Mouse (Mus musculus): ENCODE results near the gene Grik5.

The Grik5 gene

GRCm38 (mm10) chr7:24985799-24986198, 86.3 kb downstream of the Grik5 start:
- no peak for DNase-seq (ENCODE audit: low spot score in 2 of 2)

DNA sequence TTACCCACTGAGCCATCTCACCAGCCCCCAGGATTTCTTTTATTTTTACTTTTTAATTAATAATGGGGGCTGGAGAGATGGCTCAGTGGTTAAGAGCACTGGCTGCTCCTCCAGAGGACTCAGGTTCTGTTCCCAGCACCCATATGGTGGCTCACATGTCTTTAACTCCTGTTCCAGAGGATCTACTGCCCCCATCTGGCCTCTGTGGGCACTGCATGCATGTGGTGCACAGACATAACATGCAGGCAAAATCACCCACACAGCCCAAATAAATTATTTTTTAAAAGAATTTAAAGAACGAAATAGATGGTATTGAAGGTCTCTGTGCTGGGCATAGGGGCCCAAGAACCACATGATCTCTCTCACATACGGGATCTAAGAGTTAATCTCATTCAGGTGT, 87.8 kb downstream of the Grik5 start:
- DNase-seq (ENCODE audit: low spot score in 2 of 2), result no peak

- no peak for DNase-seq (ENCODE audit: low spot score in 2 of 2)
Observed at GRCm38 (mm10) chr7:24983396-24983795, 88.8 kb downstream of the Grik5 start.

GRCm38 (mm10) chr7:24980439-24980838, 91.7 kb downstream of the Grik5 start:
- DNase-seq (ENCODE audit: low spot score in 2 of 2), result no peak

DNA sequence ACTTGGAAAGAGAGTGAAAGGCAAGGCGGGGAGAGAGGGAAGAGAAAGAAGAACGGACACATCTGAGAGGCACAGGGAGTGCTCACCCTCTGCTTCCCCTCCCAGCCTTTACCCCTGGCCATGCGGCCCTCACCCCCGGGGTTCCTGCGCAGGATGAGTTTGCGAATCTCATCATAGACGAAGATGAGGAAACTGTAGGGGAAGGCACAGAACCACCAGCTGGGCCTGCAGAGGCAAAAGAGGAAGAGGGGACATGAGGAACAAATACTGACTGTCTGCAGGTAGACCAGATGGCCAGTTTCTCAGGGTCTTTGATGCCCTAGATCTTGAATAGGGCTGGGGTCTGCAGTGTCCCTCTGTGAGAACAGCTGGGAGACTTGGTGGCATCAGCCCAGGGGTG, 93.4 kb downstream of the Grik5 start:
- DNase-seq (ENCODE audit: low spot score in 2 of 2), result peak in 1 of 2 experiments; percentile 53

DNA sequence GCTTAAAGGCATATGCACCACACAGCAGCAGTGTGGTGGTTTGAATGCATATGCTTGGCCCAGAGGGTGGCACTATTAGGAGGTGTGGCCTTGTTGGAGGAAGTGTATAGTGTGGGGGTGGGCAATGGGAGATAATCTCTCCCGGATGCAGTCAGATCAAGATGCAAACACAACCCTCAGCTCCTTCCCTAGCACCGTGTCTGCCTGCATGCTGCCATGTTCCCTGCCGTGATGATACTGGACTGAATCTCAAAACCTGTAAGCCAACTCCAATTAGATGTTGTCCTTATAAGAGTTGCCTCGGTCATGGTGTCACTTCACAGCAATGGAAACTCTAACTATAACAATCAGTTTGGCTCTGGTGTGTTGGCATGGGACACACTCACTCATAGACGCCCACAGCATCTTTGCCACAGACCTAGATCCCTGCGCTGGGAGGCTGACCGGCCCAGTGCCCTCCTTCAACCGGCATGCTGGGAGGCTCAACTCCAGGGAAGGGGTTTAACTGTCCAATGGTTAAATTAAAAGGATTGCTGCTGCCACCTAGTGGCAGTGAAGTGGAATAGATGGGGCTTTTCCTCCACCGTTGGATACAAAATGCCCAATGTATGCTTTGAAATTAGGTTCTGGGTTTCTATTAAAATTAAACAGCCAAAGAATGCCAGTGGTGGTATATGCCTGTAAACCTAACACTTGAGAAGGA, 97.1 kb downstream of the Grik5 start:
- peak in 1 of 2 experiments; percentile 48 for DNase-seq (ENCODE audit: low spot score in 2 of 2)

GRCm38 (mm10) chr7:24973902-24974301, 98.2 kb downstream of the Grik5 start:
- no peak for DNase-seq (ENCODE audit: low spot score in 2 of 2)

DNA sequence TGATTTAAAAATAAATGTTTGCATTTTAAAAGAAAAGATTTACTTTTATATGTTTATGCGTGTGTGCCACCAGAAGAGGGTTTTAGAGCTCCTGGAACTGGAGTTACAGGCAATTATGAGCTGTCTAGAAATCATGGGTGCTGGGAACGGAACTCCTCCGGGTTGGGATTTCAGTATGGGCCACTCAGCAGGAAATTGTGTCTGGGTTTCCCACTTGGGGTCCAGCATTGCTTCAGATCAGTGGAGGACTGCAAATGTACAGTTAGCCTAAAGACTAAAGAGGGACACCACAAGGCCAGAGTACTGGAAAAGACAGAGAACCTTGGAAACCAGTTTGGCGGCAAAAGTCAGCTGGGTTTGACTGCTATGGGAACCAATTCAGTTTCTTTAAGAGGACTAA, 98.9 kb downstream of the Grik5 start:
- no peak for DNase-seq (ENCODE audit: low spot score in 2 of 2)

GRCm38 (mm10) chr7:24971972-24972893, 99.9 kb downstream of the Grik5 start, which contains the start of gene Rabac1:
Rabac1 (minus strand) TSS chr7:24972754.
- DNase-seq (ENCODE audit: low spot score in 2 of 2), result peak; percentile 84 to 90

GRCm38 (mm10) chr7:24971261-24971971, 100.7 kb downstream of the Grik5 start:
- peak in 1 of 2 experiments; percentile 62 for DNase-seq (ENCODE audit: low spot score in 2 of 2)

- DNase-seq (ENCODE audit: low spot score in 2 of 2), result no peak
Observed at GRCm38 (mm10) chr7:24970341-24970740, 101.8 kb downstream of the Grik5 start.

DNA sequence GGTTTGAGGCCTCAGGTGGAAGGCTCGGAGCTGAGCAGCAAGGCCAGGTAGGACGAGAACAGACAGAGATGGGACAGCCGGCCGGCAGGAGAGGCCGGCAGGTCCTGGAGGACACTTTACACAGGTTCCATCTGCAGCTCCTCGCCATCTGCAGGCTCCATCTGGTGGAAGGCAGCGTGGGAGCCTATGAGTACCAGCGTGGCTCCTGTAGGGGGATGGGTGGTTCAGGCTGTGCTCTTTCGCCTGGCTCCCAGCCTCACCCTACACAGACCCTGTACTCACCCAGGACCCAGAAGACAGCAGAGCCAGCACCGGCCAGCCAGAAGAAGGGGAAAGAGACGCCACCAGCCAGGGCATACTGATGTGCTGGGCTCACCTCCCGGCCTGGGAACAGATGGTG, 102.3 kb downstream of the Grik5 start:
- no peak for DNase-seq (ENCODE audit: low spot score in 2 of 2)

GRCm38 (mm10) chr7:24968463-24968862, 103.7 kb downstream of the Grik5 start:
- no peak for DNase-seq (ENCODE audit: low spot score in 2 of 2)

GRCm38 (mm10) chr7:24967966-24968365, 104.2 kb downstream of the Grik5 start:
- DNase-seq (ENCODE audit: low spot score in 2 of 2), result no peak

GRCm38 (mm10) chr7:24964897-24965535, 107.1 kb downstream of the Grik5 start:
- peak; percentile 68 to 88 for DNase-seq (ENCODE audit: low spot score in 2 of 2)

GRCm38 (mm10) chr7:24964288-24964687, 107.9 kb downstream of the Grik5 start:
- no peak for DNase-seq (ENCODE audit: low spot score in 2 of 2)
